Mouse (Mus musculus): Measurements from ENCODE around the gene Snx5.

DNA sequence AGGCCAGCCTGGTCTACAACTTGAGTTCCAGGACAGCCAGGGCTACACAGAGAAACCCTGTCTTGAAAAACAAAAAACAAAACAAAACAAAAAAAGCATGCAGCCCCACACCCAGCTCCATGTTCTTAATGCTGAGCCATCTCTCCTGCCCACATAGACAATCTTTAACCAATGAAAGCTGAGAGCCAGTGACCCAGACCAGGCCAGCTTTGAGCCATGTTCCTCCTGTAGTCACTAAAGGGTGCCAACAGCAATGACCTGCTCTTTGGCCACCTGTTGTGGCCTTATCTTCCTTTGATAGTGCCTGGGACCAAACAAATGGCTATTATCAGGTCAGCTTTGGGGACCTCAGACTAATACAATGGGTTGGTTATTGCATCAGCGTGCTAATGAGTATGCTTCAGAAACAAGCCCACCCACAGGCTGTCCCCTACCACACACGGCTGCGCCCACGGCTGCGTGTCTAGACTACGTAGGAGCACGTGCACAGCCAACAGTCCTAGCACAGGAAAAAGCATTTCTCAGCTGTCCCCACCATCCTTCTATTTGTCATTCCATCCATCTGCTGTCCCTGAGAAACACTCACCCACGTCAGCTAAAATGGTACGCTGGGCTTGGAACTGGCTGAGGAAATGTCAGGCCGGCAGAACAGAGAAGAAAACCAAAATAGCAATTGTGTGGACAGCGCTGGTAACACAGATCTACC, 21.0 kb upstream of the Snx5 start:
- TF ChIP-seq CTCF (IDR thresholded peaks at IDR 0.05), result no peak
- TF ChIP-seq POLR2A (IDR thresholded peaks at IDR 0.05; ENCODE audit: insufficient read depth, low read depth, low read length), result no peak
- TF ChIP-seq EP300 (IDR thresholded peaks at IDR 0.05; ENCODE audit: insufficient read depth, low read depth, low read length), result no peak

Data from heart, adult 2 months (tissue).